Mouse (Mus musculus): ENCODE data around the gene Psapl1. TPM values are rescaled to one million over a fixed set of nuclear protein-coding genes. Genes with fewer than 3 reads are reported as not detected.

Gene Psapl1
- not detected in 2 replicates for polyA plus RNA-seq (2016; fragmentation: Nextera tagmentation; extraction: Ambion mirVana)

GRCm38 (mm10) chr5:36203916-36204315, at the start of gene Psapl1:
Psapl1 (plus strand) TSS chr5:36204021.
- Histone ChIP-seq H3K4me1 (no peaks in the 10 kb centered on the region), H3K9me3 (replicated peaks) (no peaks in the 10 kb centered on the region), H3K27me3 (replicated peaks) (no peaks in the 10 kb centered on the region), H3K4me3 (no peak within 1 kb of the TSS), H3K4me2 (no peak within 1 kb of the TSS), H3K27ac (no peak within 1 kb of the TSS), H3K36me3 (no peaks in the 10 kb centered on the region), H3K9ac (no peak within 1 kb of the TSS)
- no peak for ATAC-seq
- WGBS (ENCODE audit: insufficient replicate concordance) = 72% methylated on average over 10 of the region's 10 CpGs

- Histone ChIP-seq H3K4me3 (no peak overlapping the region), H3K36me3 (no peaks in the 10 kb centered on the region), H3K9me3 (replicated peaks) (no peaks in the 10 kb centered on the region), H3K4me1 (peaks cover 3% of the 10 kb centered on the region; the same call in 1 of the 2 replicates), H3K9ac (no peak overlapping the region), H3K27me3 (replicated peaks) (no peaks in the 10 kb centered on the region), H3K27ac (no peak overlapping the region), H3K4me2 (no peak overlapping the region)
- no peak for ATAC-seq
- 39% methylated on average over 8 of the region's 8 CpGs for whole genome bisulfite sequencing (ENCODE audit: insufficient replicate concordance)
These were observed 48.8 kb upstream of the Psapl1 start for GRCm38 (mm10) chr5:36154879-36155485.

- Histone ChIP-seq H3K9ac (no peak overlapping the region), H3K27ac (no peak overlapping the region), H3K4me2 (no peak overlapping the region), H3K9me3 (replicated peaks) (no peaks in the 10 kb centered on the region), H3K36me3 (no peaks in the 10 kb centered on the region), H3K4me3 (no peak overlapping the region), H3K4me1 (no peaks in the 10 kb centered on the region), H3K27me3 (replicated peaks) (no peaks in the 10 kb centered on the region)
- WGBS (ENCODE audit: insufficient replicate concordance) = 75% methylated on average over 21 of the region's 21 CpGs
- ATAC-seq = no peak
These were observed 38.2 kb upstream of the Psapl1 start for GRCm38 (mm10) chr5:36165424-36166302.

- WGBS (ENCODE audit: insufficient replicate concordance) = 58% methylated on average over 6 of the region's 6 CpGs
- H3K4me1 ChIP-seq = no peaks in the 10 kb centered on the region
These were observed 37.3 kb upstream of the Psapl1 start for GRCm38 (mm10) chr5:36166346-36167013.

GRCm38 (mm10) chr5:36168963-36169650, 34.7 kb upstream of the Psapl1 start:
- no peaks in the 10 kb centered on the region for H3K9me3 ChIP-seq (replicated peaks)
- no peaks in the 10 kb centered on the region for H3K4me1 ChIP-seq
- no peak overlapping the region for H3K9ac ChIP-seq
- WGBS (ENCODE audit: insufficient replicate concordance) = 67% methylated on average over 14 of the region's 14 CpGs
- no peak overlapping the region for H3K4me3 ChIP-seq
- no peaks in the 10 kb centered on the region for H3K27me3 ChIP-seq (replicated peaks)
- H3K36me3 ChIP-seq = no peaks in the 10 kb centered on the region
- ATAC-seq = no peak
- H3K4me2 ChIP-seq = no peak overlapping the region
- H3K27ac ChIP-seq = no peak overlapping the region

More at GRCm38 (mm10) chr5:36166346-36167013, 37.3 kb upstream of the Psapl1 start:
- Histone ChIP-seq H3K4me3 (no peak overlapping the region), H3K9me3 (replicated peaks) (no peaks in the 10 kb centered on the region), H3K27me3 (replicated peaks) (no peaks in the 10 kb centered on the region), H3K4me2 (no peak overlapping the region), H3K36me3 (no peaks in the 10 kb centered on the region), H3K27ac (no peak overlapping the region), H3K9ac (no peak overlapping the region)
- no peak for ATAC-seq

DNA sequence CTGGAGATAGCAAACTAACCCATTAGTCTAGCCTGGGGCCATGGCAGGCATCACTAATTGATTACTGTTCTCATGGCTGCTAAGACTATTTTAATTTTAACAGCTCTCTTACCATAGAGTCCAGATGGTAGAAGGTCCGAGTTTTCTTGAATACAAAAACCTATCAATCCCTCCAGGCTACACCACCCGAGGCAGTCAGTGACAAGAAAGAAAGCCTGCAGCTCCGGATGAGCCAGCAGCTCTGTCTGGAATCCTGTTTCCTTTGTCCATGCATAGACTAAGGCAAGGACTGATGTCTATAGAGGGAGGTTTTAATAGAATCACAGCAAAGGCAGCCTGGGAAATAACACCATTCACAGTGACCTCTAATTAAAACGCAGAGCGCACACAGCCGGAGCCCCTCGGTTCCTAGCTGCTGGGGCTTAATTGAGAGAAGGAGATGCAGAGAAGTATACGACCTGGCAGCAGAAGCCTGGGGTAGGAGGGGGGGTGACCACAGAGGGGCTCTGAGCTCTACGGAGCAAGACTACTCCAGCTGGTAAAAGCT, 29.2 kb upstream of the Psapl1 start:
- Histone ChIP-seq H3K27me3 (replicated peaks) (no peaks in the 10 kb centered on the region), H3K4me1 (no peaks in the 10 kb centered on the region), H3K4me2 (no peak overlapping the region), H3K9me3 (replicated peaks) (no peaks in the 10 kb centered on the region), H3K27ac (no peak overlapping the region), H3K4me3 (no peak overlapping the region), H3K36me3 (no peaks in the 10 kb centered on the region), H3K9ac (no peak overlapping the region)
- WGBS (ENCODE audit: insufficient replicate concordance) = 63% methylated on average over 9 of the region's 9 CpGs
- no peak for ATAC-seq

GRCm38 (mm10) chr5:36176409-36176808, 27.4 kb upstream of the Psapl1 start:
- H3K27ac ChIP-seq = no peak overlapping the region
- H3K9me3 ChIP-seq (replicated peaks) = no peaks in the 10 kb centered on the region
- WGBS (ENCODE audit: insufficient replicate concordance) = 68% methylated on average over 11 of the region's 11 CpGs
- no peak overlapping the region for H3K9ac ChIP-seq
- no peaks in the 10 kb centered on the region for H3K27me3 ChIP-seq (replicated peaks)
- no peaks in the 10 kb centered on the region for H3K4me1 ChIP-seq
- no peak overlapping the region for H3K4me2 ChIP-seq
- H3K4me3 ChIP-seq = no peak overlapping the region
- H3K36me3 ChIP-seq = no peaks in the 10 kb centered on the region
- ATAC-seq = no peak

DNA sequence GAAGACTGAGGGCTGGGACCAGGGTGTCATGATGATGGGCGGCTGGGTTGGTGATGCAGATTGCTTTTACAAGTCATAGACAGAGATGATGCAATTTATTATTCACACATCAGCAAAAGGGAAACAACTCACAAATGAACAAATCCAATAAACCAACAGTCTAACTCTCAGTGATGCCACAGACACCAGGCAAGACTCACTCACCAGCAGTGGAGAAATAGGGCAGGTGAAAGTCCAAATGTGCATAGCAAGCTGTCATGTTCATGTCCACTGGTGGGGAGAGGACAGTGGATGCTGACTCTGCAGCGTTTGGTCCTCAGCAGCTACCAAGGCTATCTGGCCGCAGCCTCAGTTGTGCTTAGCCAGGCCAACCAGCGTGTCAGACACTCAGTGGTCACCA, 26.9 kb upstream of the Psapl1 start:
- Histone ChIP-seq H3K27me3 (replicated peaks) (no peaks in the 10 kb centered on the region), H3K27ac (no peak overlapping the region), H3K9me3 (replicated peaks) (no peaks in the 10 kb centered on the region), H3K4me3 (no peak overlapping the region), H3K36me3 (no peaks in the 10 kb centered on the region), H3K4me1 (no peaks in the 10 kb centered on the region), H3K9ac (no peak overlapping the region), H3K4me2 (no peak overlapping the region)
- ATAC-seq = no peak
- WGBS (ENCODE audit: insufficient replicate concordance) = 63% methylated on average over 4 of the region's 4 CpGs

GRCm38 (mm10) chr5:36178215-36178614, 25.6 kb upstream of the Psapl1 start:
- Histone ChIP-seq H3K4me1 (no peaks in the 10 kb centered on the region), H3K27me3 (replicated peaks) (no peaks in the 10 kb centered on the region), H3K4me2 (no peak overlapping the region), H3K36me3 (no peaks in the 10 kb centered on the region), H3K4me3 (no peak overlapping the region), H3K27ac (no peak overlapping the region), H3K9me3 (replicated peaks) (no peaks in the 10 kb centered on the region), H3K9ac (no peak overlapping the region)
- no peak for ATAC-seq
- 39% methylated on average over 7 of the region's 7 CpGs for WGBS (ENCODE audit: insufficient replicate concordance)

DNA sequence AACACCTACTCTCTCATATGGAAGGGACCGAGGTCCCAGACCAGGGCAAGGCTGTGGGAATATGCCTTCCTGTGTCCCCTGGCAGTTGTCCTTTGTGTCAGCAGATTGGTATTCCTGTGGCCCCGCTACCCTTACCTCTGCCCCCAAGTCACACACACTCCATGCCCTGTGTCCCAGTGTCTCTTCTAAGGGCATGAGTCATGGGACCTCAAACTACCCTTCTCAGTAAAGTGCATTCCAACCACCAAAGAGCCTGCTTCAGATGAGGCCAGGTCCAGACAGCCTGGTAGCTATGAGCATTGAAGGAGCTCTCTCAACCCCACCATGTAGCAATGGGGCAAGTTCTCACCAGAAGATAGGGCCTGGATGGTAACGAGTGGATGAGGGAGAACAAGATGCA, 25.0 kb upstream of the Psapl1 start:
- ATAC-seq = no peak
- H3K4me3 ChIP-seq = no peak overlapping the region
- no peak overlapping the region for H3K27ac ChIP-seq
- no peaks in the 10 kb centered on the region for H3K4me1 ChIP-seq
- H3K9ac ChIP-seq = no peak overlapping the region
- H3K27me3 ChIP-seq (replicated peaks) = no peaks in the 10 kb centered on the region
- H3K9me3 ChIP-seq (replicated peaks) = no peaks in the 10 kb centered on the region
- no peaks in the 10 kb centered on the region for H3K36me3 ChIP-seq
- 71% methylated on average over 3 of the region's 3 CpGs for WGBS (ENCODE audit: insufficient replicate concordance)
- no peak overlapping the region for H3K4me2 ChIP-seq

DNA sequence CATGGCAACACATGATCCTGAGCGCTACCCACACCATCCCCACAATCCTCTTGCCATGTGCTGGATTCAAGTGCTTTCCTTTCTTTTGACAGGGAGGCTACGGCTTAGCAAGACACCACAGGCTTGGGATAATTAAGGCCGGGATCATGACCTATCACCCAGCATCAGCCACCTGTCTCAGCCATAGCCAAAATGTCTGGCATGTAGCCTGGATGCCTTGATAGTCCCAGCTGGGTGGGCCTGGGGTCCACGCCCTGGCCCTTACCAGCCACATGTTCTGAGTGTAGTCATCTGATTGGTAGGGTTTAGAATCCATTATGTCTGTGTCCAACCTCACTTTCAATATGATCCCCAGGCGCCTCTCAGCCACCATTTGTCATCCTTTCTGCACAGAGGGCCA, 24.1 kb upstream of the Psapl1 start:
- Histone ChIP-seq H3K27ac (no peak overlapping the region), H3K4me1 (no peaks in the 10 kb centered on the region), H3K4me3 (no peak overlapping the region), H3K4me2 (no peak overlapping the region), H3K9me3 (replicated peaks) (no peaks in the 10 kb centered on the region), H3K36me3 (no peaks in the 10 kb centered on the region), H3K27me3 (replicated peaks) (no peaks in the 10 kb centered on the region), H3K9ac (no peak overlapping the region)
- 71% methylated on average over 5 of the region's 5 CpGs for WGBS (ENCODE audit: insufficient replicate concordance)
- no peak for ATAC-seq

All from liver, embryonic 12.5 days (tissue).